Mouse (Mus musculus) hindbrain, postnatal 0 days (tissue): ENCODE measurements around the gene Dnah11. TPM values are rescaled to one million over a fixed set of nuclear protein-coding genes. Genes with fewer than 3 reads are reported as not detected.

ENCODE experiments used
- ATAC-seq: fragments of 200-750 bp; cut with Nextera tagmentation; 2 replicates; pipeline ENCODE4 v1.8.0; 2017; ENCODE audit warnings: mild to moderate bottlenecking, moderate TSS enrichment, moderate library complexity
- DNase-seq: peaks from one replicate; pipeline ENCODE4 v3.0.0-alpha.2; 2015; ENCODE audit warnings: low spot score
- H3K27ac ChIP-seq: fragments of 300-500 bp; sonication (generic); 2 replicates; pipeline ENCODE4 v1.5.1; 2014; ENCODE audit warnings: mild to moderate bottlenecking
- H3K27me3 ChIP-seq: fragments of 300-500 bp; sonication (generic); 2 replicates; pipeline ENCODE4 v1.6.1; 2014; ENCODE audit warnings: low read length, mixed read lengths; ENCODE audit not compliant: insufficient read depth
- H3K36me3 ChIP-seq: fragments of 300-500 bp; sonication (generic); 2 replicates; pipeline ENCODE4 v1.6.1; 2014; ENCODE audit warnings: low read length, mixed read lengths; ENCODE audit not compliant: insufficient read depth
- H3K4me1 ChIP-seq: fragments of 300-500 bp; sonication (generic); 2 replicates; pipeline ENCODE4 v1.6.1; 2014; ENCODE audit warnings: antibody characterized with exemption, low read length, mixed read lengths; ENCODE audit not compliant: insufficient read depth
- H3K4me2 ChIP-seq: fragments of 300-500 bp; sonication (generic); 2 replicates; pipeline ENCODE4 v1.6.1; 2014; ENCODE audit warnings: low read depth, mild to moderate bottlenecking, low read length, moderate library complexity, mixed read lengths
- H3K4me3 ChIP-seq: fragments of 300-500 bp; sonication (generic); 2 replicates; pipeline ENCODE4 v1.5.1; 2014; ENCODE audit warnings: low read length
- H3K9ac ChIP-seq: fragments of 300-500 bp; sonication (generic); replicated peaks from 2 replicates; pipeline ENCODE4 v1.6.1; 2014; ENCODE audit warnings: mild to moderate bottlenecking, low read length, moderate library complexity, mixed read lengths
- H3K9me3 ChIP-seq: fragments of 300-500 bp; sonication (generic); 2 replicates; pipeline ENCODE4 v1.6.1; 2016; ENCODE audit warnings: low read length, mixed read lengths
- CTCF ChIP-seq: IDR thresholded peaks from 2 replicates; pipeline ENCODE4 v1.5.1; 2016; ENCODE audit warnings: antibody characterized with exemption, control low read depth, low read depth
- WGBS: fragments of 180-500 bp; shearing (Covaris S2); extraction: QIAGEN DNeasy Blood & Tissue Kit; methylation state at CpG from one replicate; pipeline ENCODE4 v1.1.7; 2014; 5-methylcytosine and 5-hydroxymethylcytosine counted together
- polyA plus RNA-seq: library from polyadenylated mRNA; unstranded; fragments of >200 nt; fragmentation: Nextera tagmentation; extraction: Ambion mirVana; gene quantifications from 2 replicates; pipeline ENCODE4 v1.2.1, GENCODE M21; 2015
- total RNA-seq: library from RNA; depleted of rRNA; stranded (reverse); fragments of >200 nt; gene quantifications from 2 replicates; pipeline ENCODE4 v1.2.3, GENCODE M21; 2014

Gene Dnah11
- total and polyA plus RNA-seq, 2 experiments from 2014 or later: 0.09 to 1.5 TPM

DNA sequence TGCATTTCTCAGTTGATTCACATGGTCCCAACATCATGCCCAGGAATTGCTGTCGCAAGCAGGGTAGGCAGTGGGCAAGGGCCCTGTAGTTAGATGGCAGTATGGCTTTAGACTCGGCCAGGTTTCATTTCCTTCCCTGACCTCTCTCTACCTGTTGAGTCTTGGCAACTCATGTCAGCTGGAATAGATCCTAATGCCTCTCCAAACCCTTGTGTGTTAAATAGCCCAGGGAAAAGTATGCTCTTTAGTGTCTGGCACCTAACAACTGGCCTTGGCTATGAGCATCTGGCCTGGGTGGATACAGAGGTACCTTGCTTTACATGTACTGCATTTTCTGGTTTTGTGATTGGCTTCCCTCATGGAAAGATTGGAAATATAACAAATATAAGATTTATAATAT is 314.2 kb downstream of the Dnah11 start:
- no peak for TF ChIP-seq CTCF
- no peaks in the 10 kb centered on the region for H3K36me3 ChIP-seq
- no peak overlapping the region for H3K4me2 ChIP-seq
- H3K9me3 ChIP-seq: no peaks in the 10 kb centered on the region
- 95% methylated on average over 2 of the region's 2 CpGs for WGBS
- H3K27me3 ChIP-seq: no peaks in the 10 kb centered on the region
- ATAC-seq (no peak), DNase-seq (no peak)
- H3K27ac ChIP-seq: no peak overlapping the region
- H3K4me3 ChIP-seq: no peak overlapping the region
- no peak overlapping the region for H3K9ac ChIP-seq
- H3K4me1 ChIP-seq: no peaks in the 10 kb centered on the region

DNA sequence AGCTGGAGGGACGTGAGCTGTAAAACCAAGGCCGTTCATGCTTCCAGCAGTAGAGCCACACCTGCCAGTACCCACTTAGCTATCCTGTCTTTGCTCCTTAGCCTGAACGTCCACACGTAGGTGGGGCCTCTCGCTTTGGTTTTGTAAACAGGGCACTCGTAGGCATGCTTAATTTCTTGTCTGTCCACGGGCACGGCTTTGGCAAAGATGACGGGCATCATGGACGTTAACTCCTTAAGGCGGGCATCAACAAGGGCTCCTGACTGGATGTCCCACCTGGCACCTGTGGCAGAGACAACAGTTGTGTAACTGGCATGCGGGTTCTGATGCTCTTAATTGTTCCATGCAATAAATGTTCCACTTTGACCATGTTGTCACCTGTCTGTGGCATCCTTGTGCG is 320.5 kb downstream of the Dnah11 start:
- H3K27me3 ChIP-seq: no peaks in the 10 kb centered on the region
- no peak overlapping the region for H3K4me2 ChIP-seq
- H3K36me3 ChIP-seq: no peaks in the 10 kb centered on the region
- H3K4me3 ChIP-seq: no peak overlapping the region
- TF ChIP-seq CTCF: no peak
- no peak overlapping the region for H3K9ac ChIP-seq
- 93% methylated on average over 13 of the region's 13 CpGs for WGBS
- no peaks in the 10 kb centered on the region for H3K9me3 ChIP-seq
- H3K4me1 ChIP-seq: no peaks in the 10 kb centered on the region
- ATAC-seq (no peak), DNase-seq (no peak)
- H3K27ac ChIP-seq: no peak overlapping the region

DNA sequence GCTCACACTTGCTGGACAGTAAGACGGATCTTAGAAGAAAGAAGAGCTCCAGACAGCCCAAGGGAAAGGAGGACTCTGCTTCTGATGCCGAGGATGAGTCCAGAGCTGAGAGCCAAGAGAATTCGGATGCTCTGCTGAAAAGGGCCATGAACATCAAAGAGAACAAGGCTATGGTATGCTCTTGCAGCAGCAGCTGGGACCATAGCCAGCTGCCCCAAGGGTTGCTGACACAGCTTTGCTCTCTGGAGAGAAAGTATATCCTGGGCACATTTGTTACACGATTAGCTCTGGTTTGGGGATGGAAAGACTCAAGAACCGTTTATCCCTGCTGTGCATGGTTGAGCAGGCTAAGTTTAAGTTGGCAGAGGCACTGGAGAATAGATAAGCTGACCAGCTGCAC is 326.6 kb downstream of the Dnah11 start:
- 54% methylated on average over 5 of the region's 5 CpGs for WGBS
- TF ChIP-seq CTCF: no peak
- Histone ChIP-seq H3K27ac (no peak overlapping the region), H3K4me3 (no peak overlapping the region), H3K4me1 (no peaks in the 10 kb centered on the region), H3K36me3 (no peaks in the 10 kb centered on the region), H3K9me3 (no peaks in the 10 kb centered on the region), H3K27me3 (no peaks in the 10 kb centered on the region), H3K4me2 (no peak overlapping the region), H3K9ac (no peak overlapping the region)
- ATAC-seq (no peak), DNase-seq (peak; percentile 15)

DNA sequence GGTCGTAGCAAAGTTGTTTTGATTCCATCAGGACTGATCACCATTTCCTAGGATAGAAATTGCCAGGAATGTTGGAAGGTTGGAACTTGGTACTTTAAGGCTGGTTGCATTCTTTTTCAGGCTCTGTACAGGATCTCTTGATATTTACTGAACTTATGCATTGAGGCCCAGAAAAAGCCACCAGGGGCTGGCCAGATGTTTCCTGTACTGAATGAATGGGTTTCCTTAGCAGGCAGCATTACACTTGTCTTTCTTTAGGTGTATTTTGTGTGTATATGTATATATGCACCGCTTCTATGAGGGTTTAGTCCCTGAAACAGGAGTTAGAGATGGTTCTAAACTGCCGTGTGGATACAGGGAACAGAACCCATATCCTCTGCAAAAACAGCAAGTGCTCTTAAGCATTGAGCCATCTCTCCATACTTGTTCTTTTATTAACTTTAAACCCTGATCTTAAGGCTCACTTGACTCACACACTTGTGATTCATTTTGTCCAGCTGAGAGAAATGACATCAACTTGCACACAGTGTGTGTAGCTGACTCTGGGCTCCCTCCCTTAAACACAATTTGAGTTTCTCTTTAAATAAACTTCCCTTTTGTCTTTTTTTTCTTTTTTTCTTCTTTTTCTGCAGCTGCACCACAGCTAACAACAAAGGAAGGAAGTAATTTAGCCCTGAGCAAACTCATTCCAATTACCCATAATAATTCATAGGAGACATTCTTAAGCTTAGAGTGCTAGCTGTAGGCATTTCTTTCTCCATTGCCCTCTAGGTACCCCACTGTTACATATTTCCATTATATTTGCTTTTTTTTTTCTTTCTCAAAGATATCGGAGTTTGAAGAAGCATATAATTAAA is 330.9 kb downstream of the Dnah11 start:
- WGBS: 86% methylated on average over 4 of the region's 4 CpGs

DNA sequence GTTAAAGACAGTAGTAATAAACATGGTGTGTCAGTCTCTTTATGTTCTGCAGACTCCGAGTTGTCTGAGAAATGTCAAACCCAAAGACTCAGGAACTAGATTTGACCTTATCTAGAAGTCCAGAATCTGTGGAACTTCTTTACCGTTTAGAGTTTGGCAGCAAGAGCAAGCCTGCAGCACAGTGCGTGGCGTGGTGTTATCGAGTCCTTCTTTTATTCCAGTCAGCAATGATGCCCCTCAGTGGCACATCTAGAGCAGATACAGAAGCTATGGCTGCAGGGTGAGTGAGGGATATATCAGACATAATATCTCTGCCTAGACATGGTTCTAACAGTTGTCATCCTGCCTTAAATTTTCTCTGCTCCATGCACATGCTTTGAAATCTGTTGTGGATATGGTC is 336.2 kb downstream of the Dnah11 start:
- no peak overlapping the region for H3K4me2 ChIP-seq
- no peak overlapping the region for H3K27ac ChIP-seq
- ATAC-seq (no peak), DNase-seq (no peak)
- H3K4me1 ChIP-seq: no peaks in the 10 kb centered on the region
- H3K36me3 ChIP-seq: no peaks in the 10 kb centered on the region
- no peak for TF ChIP-seq CTCF
- no peak overlapping the region for H3K9ac ChIP-seq
- 90% methylated on average over 5 of the region's 5 CpGs for WGBS
- H3K4me3 ChIP-seq: no peak overlapping the region
- H3K9me3 ChIP-seq: no peaks in the 10 kb centered on the region
- H3K27me3 ChIP-seq: no peaks in the 10 kb centered on the region

More for the DNA sequence above, 330.9 kb downstream of the Dnah11 start:
- H3K9me3 ChIP-seq: no peaks in the 10 kb centered on the region
- H3K9ac ChIP-seq: no peak overlapping the region
- no peaks in the 10 kb centered on the region for H3K36me3 ChIP-seq
- no peak for TF ChIP-seq CTCF
- no peak overlapping the region for H3K4me2 ChIP-seq
- ATAC-seq (no peak), DNase-seq (no peak)
- H3K4me3 ChIP-seq: no peak overlapping the region
- H3K4me1 ChIP-seq: no peaks in the 10 kb centered on the region
- H3K27ac ChIP-seq: no peak overlapping the region
- H3K27me3 ChIP-seq: no peaks in the 10 kb centered on the region

DNA sequence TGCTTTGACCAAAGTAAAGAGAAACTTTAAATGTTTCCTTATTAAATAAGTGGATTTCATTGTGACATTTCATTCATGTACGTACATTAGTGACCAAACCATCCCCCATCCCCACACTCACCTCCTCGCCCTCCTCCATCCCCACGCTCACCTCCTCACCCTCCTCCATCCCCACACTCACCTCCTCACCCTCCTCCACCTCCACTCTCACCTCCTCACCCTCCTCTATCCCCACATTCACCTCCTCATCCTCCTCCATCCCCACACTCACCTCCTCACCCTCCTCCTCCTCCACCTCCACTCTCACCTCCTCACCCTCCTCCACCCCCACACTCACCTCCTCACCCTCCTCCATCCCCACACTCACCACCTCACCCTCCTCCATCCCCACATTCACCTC is 337.6 kb downstream of the Dnah11 start:
- 65% methylated on average over 3 of the region's 3 CpGs for WGBS
- H3K27me3 ChIP-seq: no peaks in the 10 kb centered on the region
- no peak for TF ChIP-seq CTCF
- no peaks in the 10 kb centered on the region for H3K36me3 ChIP-seq
- ATAC-seq (no peak), DNase-seq (no peak)
- no peaks in the 10 kb centered on the region for H3K9me3 ChIP-seq
- H3K27ac ChIP-seq: no peak overlapping the region
- H3K9ac ChIP-seq: no peak overlapping the region
- H3K4me1 ChIP-seq: no peaks in the 10 kb centered on the region
- no peak overlapping the region for H3K4me3 ChIP-seq
- no peak overlapping the region for H3K4me2 ChIP-seq

DNA sequence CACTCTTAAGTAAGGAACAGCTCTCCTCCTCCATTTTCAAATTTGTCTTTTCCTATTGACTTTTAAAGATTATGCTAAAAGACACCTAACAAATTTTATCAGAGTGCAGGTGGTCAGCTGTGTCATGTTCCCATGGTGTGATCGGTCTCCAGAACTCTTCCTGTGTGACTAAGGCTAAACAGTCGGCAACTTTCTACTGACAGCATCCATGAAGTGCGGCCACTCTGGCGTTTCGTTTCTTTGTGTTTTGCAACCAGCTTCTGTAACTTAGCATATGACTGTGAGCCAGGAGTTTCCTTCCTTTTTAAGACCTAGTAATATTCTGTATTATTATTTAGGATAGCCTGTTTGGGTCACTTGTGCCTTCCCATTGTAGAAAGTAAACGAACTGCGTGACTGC is 338.0 kb downstream of the Dnah11 start:
- Histone ChIP-seq H3K4me2 (no peak overlapping the region), H3K9ac (no peak overlapping the region), H3K27ac (no peak overlapping the region), H3K9me3 (no peaks in the 10 kb centered on the region), H3K36me3 (no peaks in the 10 kb centered on the region), H3K4me3 (no peak overlapping the region), H3K27me3 (no peaks in the 10 kb centered on the region), H3K4me1 (no peaks in the 10 kb centered on the region)
- no peak for TF ChIP-seq CTCF
- DNase-seq (no peak), ATAC-seq (no peak)
- 69% methylated on average over 7 of the region's 7 CpGs for WGBS
